Mouse (Mus musculus) kidney, adult 9 months (tissue): ENCODE data around the gene Lrit3.

Experiments used
- DNase-seq: peaks from one replicate; pipeline ENCODE4 v3.0.0; 2022

Lrit3 gene

DNA sequence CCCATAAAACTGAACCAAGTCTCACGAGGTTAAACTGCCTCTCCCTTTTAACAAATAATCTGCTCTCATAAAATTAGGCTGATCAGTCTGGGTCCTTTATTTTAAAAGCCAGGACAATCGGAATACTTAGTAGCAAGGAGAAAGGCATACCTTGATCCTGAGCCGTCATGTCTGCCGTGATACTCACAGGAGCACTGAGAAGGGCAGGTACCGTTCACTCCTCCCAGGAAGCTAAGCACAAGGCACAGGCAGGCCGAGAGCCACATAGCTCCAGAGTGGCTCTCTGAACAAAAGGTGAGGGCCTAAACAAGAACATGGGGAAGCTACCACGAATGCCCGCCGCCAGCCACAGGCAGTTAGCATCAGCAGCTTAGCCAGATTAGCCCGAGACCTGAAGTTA lies at the start of gene Lrit3:
TSS of gene Lrit3 (minus strand) at position 266 of the 400 bp plus-strand sequence.
- no peak for DNase-seq

DNA sequence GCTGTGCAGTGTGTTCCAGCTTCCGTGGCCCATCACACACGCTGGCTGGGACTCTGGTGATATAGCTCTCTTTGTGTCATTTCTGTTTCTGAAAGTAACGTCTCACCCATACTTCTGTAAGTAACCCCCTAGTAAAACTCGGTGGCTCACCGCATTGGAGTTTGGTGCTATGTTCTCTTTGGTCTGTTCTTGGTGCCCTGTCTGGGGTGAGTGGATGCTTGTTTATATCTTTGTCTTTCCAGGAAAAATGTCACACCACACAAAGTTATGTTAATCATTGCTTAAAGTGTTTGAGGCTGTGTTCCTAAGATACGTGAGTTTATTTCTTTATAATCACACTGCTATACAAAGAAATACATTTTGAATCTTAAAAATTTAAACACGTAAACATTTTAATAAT lies 43.0 kb upstream of the Lrit3 start:
- DNase-seq, result no peak

DNA sequence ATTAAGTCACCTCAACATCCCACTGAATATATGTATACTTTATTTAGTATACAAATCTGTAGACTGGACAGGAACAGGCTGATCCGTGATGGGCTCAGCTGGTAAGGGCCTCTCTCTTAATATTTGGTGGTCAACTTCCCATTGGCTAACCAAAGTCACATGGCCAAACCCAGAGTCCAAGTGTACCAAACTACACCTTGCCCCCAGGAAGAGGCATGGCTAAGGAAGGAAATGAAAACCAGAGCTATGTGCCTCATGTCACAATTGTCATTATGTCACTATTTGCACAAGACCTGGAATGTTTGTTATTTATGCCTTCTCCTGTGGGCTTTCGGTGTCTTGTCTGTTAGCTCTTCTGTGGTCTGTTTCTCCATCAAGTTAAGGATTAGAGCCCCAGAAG lies 42.0 kb upstream of the Lrit3 start:
- DNase-seq, result no peak

DNA sequence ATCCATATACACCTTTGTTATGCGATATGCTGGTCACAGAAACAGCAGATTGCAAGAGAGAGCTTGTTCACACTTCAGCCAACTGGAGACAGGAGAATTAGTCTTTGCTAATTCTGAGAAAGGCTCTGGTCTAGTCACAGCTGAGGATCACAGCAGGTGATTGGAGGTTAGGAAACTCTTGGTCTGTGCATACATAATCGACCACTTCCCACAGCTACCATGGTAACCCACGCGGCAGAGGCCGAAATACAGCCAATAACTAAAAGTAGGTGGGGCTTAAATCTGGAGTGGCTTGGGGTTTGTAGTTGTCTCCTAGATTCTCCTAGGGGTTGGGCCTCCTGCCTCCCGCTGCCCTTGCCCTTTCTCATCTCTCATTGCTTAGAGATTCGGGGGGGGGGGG lies 34.2 kb upstream of the Lrit3 start:
- no peak for DNase-seq

DNA sequence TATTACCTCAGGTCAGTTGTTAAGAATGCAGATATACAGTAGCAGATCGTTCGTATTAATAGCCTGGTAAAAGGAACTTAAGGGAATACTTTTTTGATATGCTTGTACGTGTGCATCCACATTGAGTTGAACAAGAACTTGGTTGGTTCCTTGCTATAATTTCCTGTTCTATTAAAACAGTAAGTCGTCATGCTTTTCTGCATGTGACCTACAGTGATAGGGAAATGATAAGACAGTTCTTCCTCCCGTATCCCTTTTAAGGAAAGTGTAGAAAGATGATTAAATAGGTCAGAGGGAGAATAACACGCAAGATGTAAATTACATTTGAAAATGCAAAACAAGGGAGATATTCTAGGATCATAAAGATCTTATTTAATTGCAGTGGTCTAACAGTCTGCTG lies 33.1 kb upstream of the Lrit3 start:
- no peak for DNase-seq

DNA sequence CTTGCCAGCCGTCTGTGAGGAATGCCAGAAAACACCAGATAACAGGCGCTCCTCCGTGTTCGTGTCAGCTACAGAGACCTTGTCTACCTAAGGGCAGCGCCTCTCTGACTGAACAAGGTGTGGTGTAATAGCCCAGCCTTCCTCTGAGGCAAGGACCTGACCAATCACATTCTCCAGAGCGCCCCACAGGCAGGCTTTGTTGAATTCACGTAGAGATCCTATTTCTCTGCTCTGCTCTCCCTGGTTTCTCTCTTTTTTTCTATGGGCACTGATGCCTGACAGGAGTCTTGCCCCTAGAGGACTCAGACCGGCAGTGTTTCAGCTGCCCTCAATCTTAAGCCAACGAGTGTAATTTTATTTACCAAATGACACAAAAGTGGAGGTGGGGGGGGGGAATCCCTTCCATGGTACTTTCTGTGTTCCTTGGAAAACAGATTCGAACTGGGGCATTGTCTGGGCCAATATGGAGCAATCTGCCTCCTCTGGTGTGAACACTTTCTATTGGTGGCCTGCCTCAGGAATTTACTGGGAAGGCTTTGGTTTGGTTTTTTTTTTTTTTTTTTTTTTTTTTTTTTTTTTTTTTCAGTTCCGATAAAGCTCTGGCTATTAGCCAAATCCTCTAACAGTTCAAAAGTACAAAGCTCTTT lies 32.3 kb upstream of the Lrit3 start:
- DNase-seq, result peak; percentile 73

DNA sequence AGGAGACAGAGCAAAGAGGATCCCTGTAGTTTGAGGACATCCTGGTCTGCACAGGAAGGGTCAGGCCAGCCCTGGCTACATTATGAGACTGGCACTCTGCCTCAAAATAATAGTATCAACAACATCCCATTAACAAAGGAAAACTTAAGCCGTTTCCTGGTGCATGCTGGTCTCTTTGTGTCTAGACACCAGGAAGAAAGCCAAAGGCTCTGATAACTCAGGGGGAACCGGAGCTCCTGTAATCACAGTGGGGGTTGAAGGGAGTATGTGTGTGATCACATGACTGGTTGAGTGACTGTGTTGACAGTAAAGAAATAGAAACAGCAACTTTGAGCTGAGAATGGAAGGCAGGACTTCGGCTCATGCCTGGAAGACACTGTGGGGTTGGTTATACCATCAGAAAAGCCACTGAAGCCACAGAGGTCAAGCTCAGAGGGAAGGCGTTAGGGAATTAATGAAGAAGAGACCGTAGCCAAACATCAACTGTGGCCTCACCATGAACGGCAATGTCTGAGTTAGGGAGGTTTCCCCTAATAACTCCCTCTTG lies 31.6 kb upstream of the Lrit3 start, which contains the start of gene Cfi:
TSS of gene Cfi (plus strand) at position 497 of the 547 bp plus-strand sequence.
- DNase-seq, result no peak

DNA sequence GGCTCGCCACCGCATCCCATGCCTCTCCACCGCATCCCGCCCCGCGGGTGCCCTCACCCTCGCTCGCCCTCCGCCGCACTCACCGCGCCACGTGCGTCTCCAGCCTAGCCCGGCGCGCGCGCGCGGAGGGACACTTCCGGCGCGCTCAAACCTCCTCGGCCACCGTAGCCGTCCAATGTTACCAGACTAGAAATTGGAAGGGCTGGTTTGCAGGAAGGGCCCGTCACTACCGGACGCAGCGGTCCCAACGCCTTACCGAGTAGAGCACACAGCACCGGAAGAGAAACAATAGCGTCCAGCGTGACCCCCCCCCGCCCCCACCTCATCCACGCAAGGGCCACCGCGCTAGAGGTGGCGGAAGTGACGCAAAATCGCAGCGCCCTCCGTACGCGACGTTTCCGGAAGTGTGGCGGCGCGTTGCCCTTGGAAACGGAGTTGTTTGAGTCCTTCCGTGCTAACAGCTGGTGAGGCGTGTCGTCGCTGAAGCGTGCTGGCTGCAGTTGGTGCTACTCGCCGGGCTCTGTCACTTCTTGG lies 27.3 kb upstream of the Lrit3 start, which contains the start of gene Gar1:
TSS of gene Gar1 (minus strand) at position 362 of the 534 bp plus-strand sequence.
- peak; percentile 97 for DNase-seq

DNA sequence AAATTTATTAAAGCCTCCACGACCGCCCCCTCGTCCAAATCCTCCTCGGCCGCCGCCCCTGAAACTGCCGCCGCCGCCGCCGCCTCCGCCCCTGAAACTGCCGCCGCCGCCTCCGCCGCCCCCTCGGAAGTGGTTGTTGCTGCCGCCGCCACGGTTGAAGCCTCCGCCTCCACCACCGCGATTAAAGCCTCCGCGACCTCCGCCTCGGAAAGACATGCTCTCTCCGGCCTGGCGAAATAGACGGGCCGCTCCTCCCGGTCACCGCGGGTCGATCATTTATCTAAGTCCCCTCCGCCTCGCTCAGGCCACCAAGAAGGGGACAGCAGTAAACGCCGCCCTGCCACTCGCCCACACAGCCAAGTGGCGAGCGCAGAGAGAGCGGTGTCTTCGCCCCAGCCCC lies 26.8 kb upstream of the Lrit3 start:
- DNase-seq, result no peak

DNA sequence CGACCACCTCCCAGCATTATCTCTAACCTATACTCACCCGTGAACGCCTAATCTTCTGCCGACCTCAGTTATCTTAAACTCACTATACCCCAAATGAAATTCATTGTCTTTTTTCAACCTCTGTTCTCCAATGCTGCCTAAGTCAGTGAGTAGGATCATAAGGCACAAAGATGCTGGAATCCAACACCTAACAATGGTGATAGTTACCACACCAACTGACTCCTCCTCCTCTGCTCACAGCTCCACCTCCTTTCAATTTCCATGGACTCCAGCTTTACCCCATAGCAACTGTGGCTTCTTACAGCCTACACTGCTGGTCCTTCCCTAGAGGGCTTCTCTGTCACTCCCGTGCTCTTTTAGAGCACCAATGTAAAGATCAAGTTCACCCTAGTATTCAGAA lies 23.9 kb upstream of the Lrit3 start:
- no peak for DNase-seq

DNA sequence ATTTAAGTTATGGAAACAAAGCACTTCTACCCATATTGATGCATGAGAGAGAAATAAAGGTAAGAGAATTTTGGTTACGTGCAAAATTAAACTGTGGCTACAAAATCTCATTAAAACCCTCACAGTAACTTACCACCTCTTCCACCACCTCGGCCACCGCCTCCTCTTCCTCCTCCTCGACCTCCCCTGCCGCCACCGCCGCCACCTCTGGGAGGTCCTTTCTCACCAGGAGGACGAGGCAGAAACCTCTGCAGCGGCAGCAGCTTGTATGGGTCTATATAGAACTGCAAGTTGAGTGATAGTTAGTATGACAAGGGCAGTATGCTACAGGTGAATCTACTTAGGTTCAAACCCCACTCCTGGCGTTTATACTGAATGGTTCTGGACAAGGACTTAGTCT lies 22.9 kb upstream of the Lrit3 start:
- DNase-seq, result no peak

DNA sequence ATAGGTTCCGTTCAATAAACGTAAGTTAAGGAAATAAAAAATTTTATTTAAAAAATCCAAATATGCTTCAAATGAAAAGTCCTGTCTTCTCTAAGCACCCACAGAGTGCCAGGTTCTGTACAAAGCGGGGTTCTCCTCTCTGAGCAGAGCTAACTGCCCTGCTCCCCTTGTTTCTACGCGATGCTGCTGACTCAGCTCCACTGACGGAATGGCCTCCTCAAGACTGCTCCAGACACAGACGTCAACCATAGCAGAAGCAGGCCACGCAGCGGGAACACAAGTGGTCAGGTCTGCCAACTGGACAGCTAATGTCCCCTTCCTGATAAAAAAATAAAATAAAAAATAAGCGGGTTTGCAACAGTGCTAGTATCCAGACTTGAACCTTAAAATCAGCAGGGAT lies 21.1 kb upstream of the Lrit3 start:
- no peak for DNase-seq

DNA sequence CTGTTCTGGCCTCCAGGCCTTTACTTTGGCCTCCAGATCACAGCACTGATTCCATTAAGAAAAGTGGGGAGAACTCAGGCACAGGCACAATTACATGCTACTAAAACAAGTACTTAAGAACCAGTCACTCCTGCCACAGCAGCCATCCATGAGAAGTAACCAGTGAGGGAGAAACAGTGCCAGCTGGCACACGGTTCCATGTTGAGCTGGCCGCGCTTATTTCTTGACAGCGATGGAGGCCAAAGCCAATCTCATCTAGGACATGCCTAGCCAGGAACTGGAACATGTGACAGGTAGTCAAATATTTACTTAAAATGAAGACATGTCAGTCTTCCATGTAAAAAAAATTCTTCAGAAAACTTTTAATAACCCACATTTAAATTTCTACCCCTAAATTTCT lies 20.3 kb upstream of the Lrit3 start:
- DNase-seq, result no peak

DNA sequence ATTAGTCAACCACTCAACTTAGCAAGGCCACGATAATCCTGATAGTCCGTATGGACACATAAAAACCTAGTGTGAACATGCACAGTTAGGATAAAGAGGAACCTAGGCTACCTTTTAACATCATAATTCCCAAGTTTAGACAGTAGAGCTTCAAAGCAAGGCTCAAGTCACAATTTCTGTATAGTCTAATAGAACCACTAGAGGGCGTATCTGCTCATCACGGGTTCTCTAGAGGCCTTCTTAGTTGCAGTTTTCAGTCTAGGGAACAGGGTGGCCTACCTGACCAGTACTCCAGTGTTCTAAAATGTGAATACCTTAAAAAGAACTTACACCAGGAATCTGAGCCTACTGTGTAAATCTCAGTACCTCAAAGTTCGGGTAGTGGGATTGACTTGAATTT lies 19.5 kb upstream of the Lrit3 start:
- DNase-seq, result peak; percentile 57

DNA sequence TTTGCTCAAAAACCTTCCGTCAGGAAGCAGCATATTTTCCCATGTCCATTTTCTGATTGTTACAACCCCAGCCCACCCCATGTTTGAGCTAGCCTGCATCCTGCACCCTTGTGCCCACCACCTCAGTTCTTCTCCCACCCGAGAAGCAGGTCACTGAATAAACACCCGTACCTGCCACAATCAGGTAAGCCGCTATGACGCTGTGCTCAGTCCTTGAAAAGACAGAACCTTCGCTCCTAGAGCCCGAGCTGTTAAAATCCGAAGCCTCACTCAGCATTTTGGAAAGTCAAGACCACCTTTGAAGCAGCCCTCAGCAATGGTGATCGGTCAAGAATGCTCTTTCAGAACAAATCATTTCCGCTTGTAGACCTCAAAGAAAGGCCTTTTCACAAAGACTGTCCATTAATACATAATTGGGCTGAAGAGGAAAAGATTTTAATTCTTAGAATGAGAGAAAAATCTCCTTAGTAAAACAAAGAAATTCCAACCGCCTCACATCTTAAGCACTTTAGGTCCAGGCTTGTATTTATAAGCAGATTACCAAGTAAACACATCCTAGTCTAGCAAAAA lies 18.5 kb upstream of the Lrit3 start, which contains the start of gene Rrh:
TSS of gene Rrh (minus strand) at position 382 of the 570 bp plus-strand sequence.
- DNase-seq, result no peak

DNA sequence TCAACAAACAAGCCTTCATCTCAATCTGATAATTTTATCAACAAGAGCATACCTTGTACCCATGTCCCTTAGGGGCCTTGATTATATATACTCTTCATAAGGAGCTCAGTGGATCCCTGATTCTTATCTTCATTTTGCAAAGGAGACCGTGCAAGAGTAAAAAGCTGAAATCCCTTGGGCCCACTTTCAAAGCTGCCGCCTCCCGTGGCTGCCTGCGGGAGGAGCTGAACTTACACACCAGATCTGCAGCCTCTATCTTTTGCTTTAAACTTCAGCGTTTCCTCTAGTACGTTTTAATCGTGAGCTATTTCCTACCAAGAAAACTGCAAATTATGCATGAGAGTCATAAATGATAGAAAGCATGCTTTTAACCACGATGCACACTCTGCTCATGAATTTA lies 17.9 kb upstream of the Lrit3 start:
- no peak for DNase-seq

DNA sequence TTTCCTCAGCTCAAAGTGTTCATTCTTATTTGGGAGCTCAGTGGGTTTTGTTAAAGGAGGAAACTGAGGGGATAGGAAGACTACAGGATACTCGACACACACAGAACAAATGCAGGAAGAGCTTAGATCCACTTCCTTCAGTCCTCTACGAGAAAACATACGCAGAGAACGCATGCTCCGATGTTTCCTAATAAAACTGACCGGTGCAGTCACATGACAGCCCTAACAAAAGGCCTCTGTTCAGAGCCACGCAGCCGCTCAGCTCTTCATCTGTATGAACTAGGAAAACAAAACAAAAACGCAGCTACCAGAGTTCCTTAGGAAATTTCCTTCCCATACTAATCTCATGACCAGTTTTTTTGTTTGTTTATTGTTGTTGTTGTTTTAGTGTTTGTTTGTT lies 17.0 kb upstream of the Lrit3 start:
- DNase-seq, result no peak

DNA sequence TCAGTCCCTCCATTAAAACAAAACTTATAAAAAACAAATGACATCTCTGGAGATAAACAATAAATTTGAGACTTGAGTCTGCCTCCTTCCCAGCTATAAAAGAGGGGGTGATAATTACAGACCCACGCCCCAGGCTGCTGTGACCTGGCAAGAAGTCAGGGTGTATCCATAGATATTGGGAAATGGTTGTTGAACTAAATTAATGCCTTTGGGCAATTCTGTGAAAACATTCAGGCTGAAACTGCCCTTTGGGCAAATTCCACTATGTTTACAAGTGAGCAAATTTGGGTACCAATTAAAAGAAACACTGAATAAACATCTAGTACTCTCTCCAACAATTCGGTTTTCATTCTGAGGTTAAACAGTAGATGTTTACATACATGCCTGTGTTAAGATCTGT lies 4.8 kb downstream of the Lrit3 start:
- DNase-seq, result no peak

DNA sequence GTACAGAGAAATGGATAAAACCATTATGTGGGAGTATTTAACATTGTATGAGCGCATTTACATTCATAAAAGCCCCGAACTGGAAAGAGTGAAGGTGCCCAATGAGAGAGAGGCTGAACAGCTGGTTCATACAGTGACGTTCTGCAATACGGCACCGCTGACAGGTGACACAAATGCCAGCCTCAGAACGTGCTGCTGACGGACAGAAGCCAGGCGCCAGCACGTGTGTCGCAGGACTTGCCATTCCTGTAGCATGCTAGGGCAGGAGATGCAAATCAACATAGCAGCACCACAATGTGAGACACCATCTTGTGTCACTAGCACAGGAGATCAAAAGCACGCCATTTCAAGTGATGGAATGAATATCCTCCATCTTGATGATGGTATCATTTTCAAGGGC lies 5.3 kb downstream of the Lrit3 start:
- no peak for DNase-seq

DNA sequence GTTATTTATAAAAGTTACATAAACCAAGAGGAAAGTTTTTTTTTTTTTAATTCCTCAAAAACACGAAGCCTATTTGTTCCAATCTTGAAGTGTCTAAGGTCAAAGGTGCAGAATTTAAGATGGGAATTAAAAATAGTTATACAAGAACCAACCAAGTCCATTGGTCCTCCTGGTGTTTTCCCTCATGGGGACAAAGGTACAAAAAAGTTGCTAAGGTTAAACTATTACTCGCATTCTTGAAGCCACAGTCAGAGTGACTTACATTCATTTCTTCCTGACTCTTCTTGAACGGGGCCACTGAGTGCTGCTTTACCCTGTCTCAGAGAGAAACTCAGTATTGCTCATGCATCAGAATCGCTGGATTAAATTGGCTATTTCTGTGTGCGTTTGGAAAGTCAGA lies 6.5 kb downstream of the Lrit3 start:
- peak; percentile 78 for DNase-seq

DNA sequence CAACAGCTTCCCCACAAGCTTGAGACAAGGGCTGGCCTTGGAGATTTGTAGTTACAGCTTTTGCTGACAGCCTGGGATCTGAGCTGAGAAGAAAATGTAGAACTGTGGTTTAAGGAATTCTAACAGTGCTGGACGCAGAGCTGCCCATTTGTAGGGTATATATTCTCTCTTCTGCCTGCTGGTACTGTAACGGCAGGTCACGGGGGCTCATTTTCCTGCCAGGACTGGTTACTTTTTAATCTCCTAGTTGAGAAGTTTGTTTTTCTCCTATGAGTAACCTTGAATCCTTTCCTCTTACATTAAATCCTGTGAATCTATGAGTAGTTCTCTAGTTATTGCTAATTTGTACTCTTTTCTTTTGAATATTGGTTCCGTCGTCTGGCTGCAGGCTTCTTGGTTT lies 10.0 kb downstream of the Lrit3 start:
- peak; percentile 91 for DNase-seq

DNA sequence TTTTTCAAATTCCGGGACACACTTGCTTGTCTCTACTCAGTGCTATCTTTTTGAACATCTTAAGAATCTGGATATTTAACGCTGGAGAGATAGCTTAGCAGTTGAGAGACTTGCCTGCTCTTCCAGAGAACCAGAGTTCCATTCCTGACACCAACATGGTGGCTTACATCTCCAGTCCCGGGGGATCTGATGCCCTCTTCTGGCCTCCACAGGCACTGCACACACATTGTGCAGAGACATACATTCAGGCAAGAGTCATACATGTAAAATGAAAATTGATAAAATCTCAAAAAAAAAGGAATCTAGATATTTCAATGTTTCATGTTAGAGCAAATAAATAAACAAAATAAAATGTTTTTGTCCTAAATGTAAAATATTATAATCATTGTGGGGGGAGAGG lies 21.1 kb downstream of the Lrit3 start:
- no peak for DNase-seq

DNA sequence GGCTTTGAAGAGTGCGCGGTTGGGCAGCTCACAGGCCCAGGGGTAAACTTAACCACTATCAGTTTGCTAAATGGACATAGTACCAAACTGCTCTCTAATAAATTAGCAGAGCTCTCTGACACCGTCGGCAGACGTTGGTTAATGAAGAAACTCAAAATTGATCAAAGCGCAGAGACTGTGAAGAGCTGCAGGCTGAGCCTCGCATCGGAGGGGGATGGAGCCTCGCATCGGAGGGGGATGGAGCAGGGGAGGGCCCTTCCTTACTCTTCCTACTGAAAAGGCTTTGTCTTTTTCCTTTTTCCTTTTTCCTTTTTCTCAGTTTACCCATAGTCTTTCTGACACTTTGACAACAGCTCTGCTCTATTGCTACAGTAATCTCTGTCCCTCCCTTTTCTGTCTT lies 22.4 kb downstream of the Lrit3 start:
- DNase-seq, result no peak

DNA sequence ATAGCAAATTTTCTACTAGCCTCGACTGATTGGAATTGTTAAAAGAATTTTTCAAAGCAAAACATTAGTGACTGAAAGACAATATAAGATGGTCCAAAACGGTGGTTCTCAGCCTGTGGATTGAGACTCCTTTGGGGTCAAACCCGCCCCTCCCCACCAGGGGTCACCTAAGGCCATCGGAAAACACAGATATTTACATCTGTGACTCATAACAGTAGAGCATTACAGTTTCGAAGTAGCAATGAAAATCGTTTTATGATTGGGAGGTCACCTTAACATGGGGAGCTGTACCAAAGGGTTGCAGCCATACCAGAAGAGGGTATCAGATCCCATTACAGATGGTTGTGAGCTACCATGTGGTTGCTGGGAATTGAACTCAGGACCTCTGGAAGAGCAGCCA lies 32.6 kb downstream of the Lrit3 start:
- DNase-seq, result no peak
